Mouse (Mus musculus) limb, embryonic 10.5 days (tissue): ENCODE results near the gene Atp9a. TPM values are rescaled to one million over a fixed set of nuclear protein-coding genes. Genes with fewer than 3 reads are reported as not detected.
"Not testable (repeated sequence)": the region's sequence is repeated elsewhere in the genome, so short reads cannot be mapped to it uniquely, and the experiment has no call there.

Source experiments
- DNase-seq: peaks from one replicate; pipeline ENCODE4 v3.0.0-alpha.2; 2017; ENCODE audit warnings: low spot score
- H3K27ac ChIP-seq: fragments of 300-500 bp; sonication (generic); 2 replicates; pipeline ENCODE4 v1.5.1; 2016; ENCODE audit warnings: mild to moderate bottlenecking
- H3K27me3 ChIP-seq: fragments of 300-500 bp; sonication (generic); 2 replicates; pipeline ENCODE4 v1.6.1; 2016; ENCODE audit warnings: low read depth, mild to moderate bottlenecking; ENCODE audit not compliant: poor library complexity, severe bottlenecking
- H3K36me3 ChIP-seq: fragments of 300-500 bp; sonication (generic); 2 replicates; pipeline ENCODE4 v1.6.1; 2016; ENCODE audit warnings: mild to moderate bottlenecking, moderate library complexity
- H3K4me1 ChIP-seq: fragments of 300-500 bp; sonication (generic); 2 replicates; pipeline ENCODE4 v1.6.1; 2016
- H3K4me3 ChIP-seq: fragments of 300-500 bp; sonication (generic); 2 replicates; pipeline ENCODE4 v1.5.1; 2016; ENCODE audit warnings: mild to moderate bottlenecking, moderate library complexity
- H3K9me3 ChIP-seq: fragments of 300-500 bp; sonication (generic); replicated peaks from 2 replicates; pipeline ENCODE4 v1.6.1; 2016; ENCODE audit warnings: mild to moderate bottlenecking
- WGBS: fragments of 180-500 bp; shearing (Covaris S2); methylation state at CpG from one replicate; pipeline ENCODE4 v1.1.7; 2016; 5-methylcytosine and 5-hydroxymethylcytosine counted together
- polyA plus RNA-seq: library from polyadenylated mRNA; unstranded; fragments of >200 nt; fragmentation: Nextera tagmentation; extraction: Ambion mirVana; gene quantifications from 2 replicates; pipeline ENCODE4 v1.2.1, GENCODE M21; 2016

The Atp9a gene
- polyA plus RNA-seq, 1 experiment from 2014 or later = 6.5 TPM

- peak overlapping the region; percentile 98; the same call in 1 of the 2 replicates for H3K27ac ChIP-seq
- H3K36me3 ChIP-seq = peaks cover 15% of the 10 kb centered on the region
- no peak for DNase-seq
- peak overlapping the region; percentile 76 for H3K4me3 ChIP-seq
- peaks cover 17% of the 10 kb centered on the region for H3K27me3 ChIP-seq
- H3K4me1 ChIP-seq = peaks cover 52% of the 10 kb centered on the region
- no peaks in the 10 kb centered on the region for H3K9me3 ChIP-seq
- 2% methylated on average over 9 of the region's 9 CpGs for WGBS
Observed at GRCm38 (mm10) chr2:168764460-168764867, 22.3 kb upstream of the Atp9a start.

DNA sequence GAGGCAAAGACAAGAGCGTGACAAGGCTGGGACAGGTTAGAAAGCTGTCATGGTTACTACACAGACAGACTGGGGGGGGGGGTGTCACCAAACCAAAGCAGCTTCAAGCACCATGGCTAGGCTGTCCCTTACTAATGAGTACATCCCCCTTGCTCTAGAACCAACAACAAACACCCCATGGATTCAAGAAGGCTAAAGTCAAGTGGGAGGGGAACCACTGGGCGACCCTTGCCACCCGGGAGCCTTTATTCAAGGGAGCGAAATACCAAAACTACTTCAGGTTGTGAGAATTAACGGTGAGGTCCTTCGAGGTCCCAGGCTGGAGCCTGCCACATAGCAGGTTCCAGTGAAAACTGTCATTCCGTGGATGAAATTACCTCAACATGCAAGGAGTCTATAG, 21.6 kb upstream of the Atp9a start:
- no peak for DNase-seq
- H3K27me3 ChIP-seq = peaks cover 12% of the 10 kb centered on the region
- H3K27ac ChIP-seq = peak overlapping the region; percentile 25; the same call in 1 of the 2 replicates

GRCm38 (mm10) chr2:168762411-168762815, 20.2 kb upstream of the Atp9a start:
- WGBS = 5% methylated on average over 12 of the region's 12 CpGs
- DNase-seq = no peak
- H3K4me3 ChIP-seq = peak overlapping the region; percentile 20
- H3K36me3 ChIP-seq = peaks cover 30% of the 10 kb centered on the region
- no peaks in the 10 kb centered on the region for H3K27me3 ChIP-seq
- peaks cover 44% of the 10 kb centered on the region for H3K4me1 ChIP-seq
- H3K9me3 ChIP-seq = no peaks in the 10 kb centered on the region
- H3K27ac ChIP-seq = peak overlapping the region; percentile 11; the same call in 1 of the 2 replicates

More for the DNA sequence above, 21.6 kb upstream of the Atp9a start:
- no peaks in the 10 kb centered on the region for H3K9me3 ChIP-seq
- peaks cover 18% of the 10 kb centered on the region for H3K36me3 ChIP-seq
- H3K4me3 ChIP-seq = peak overlapping the region; percentile 76
- H3K4me1 ChIP-seq = peaks cover 54% of the 10 kb centered on the region
- 7% methylated on average over 7 of the region's 7 CpGs for WGBS

GRCm38 (mm10) chr2:168761954-168762353, 19.7 kb upstream of the Atp9a start:
- H3K4me3 ChIP-seq = peak overlapping the region; percentile 20
- DNase-seq = no peak
- no peaks in the 10 kb centered on the region for H3K27me3 ChIP-seq
- H3K27ac ChIP-seq = peak overlapping the region; percentile 11; the same call in 1 of the 2 replicates
- H3K36me3 ChIP-seq = peaks cover 34% of the 10 kb centered on the region
- 26% methylated on average over 4 of the region's 4 CpGs for WGBS
- no peaks in the 10 kb centered on the region for H3K9me3 ChIP-seq
- H3K4me1 ChIP-seq = peaks cover 43% of the 10 kb centered on the region

DNA sequence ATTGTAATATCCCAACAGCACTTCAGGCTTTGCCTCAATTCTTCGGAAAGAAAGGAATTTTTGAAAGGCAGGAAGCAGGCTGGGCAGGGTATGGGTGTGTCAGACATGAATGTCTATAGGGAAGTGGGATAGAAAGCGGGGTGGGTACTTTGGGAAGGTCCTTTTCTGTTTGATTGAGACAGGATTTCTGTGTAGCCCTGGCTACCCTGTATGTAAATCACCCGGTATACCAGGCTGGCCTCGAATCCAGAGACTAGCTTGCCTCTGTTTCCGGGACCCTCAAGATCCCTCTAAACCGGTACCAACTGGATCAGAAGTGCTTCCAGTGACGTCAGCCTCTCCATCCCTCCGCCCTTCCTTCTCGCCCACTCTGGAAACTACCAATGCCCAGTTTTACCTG, 18.9 kb upstream of the Atp9a start:
- 88% methylated on average over 9 of the region's 9 CpGs for WGBS

DNA sequence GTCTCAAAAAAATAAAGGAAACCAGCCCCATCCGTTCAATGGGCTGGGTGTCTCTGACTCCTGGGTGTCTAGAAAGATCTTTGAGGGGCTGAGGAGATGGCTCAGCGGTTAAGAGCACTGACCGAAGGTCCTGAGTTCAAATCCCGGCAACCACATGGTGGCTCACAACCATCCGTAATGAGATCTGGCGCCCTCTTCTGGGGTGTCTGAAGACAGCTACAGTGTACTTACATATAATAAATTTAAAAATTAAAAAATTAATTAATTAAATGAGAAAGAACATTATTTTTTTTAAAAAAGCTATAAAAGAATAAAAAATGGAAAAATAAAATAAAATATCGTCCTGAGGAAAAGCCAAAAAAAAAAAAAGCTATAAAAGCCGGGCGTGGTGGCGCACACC, 2.2 kb upstream of the Atp9a start:
- 90% methylated on average over 10 of the region's 10 CpGs for WGBS
- H3K4me3 ChIP-seq, DNase-seq, H3K27ac ChIP-seq, H3K9me3 ChIP-seq, H3K27me3 ChIP-seq: not testable (repeated sequence)
- Histone ChIP-seq H3K36me3 (peaks cover 27% of the 10 kb centered on the region), H3K4me1 (peaks cover 13% of the 10 kb centered on the region)

More for the DNA sequence above, 18.9 kb upstream of the Atp9a start:
- H3K27me3 ChIP-seq = no peaks in the 10 kb centered on the region
- no peak for DNase-seq
- H3K4me1 ChIP-seq = peaks cover 38% of the 10 kb centered on the region
- no peak overlapping the region for H3K27ac ChIP-seq
- H3K4me3 ChIP-seq = no peak overlapping the region
- H3K9me3 ChIP-seq = no peaks in the 10 kb centered on the region
- peaks cover 42% of the 10 kb centered on the region for H3K36me3 ChIP-seq

- Histone ChIP-seq H3K36me3 (peaks cover 10% of the 10 kb centered on the region), H3K27ac (no peak overlapping the region), H3K9me3 (no peaks in the 10 kb centered on the region), H3K4me1 (peaks cover 13% of the 10 kb centered on the region), H3K4me3 (peak overlapping the region; percentile 91; the same call in 1 of the 2 replicates), H3K27me3 (no peaks in the 10 kb centered on the region)
- 21% methylated on average over 7 of the region's 7 CpGs for WGBS
- peak; percentile 70 for DNase-seq
Observed at GRCm38 (mm10) chr2:168742649-168743048, 440 bp upstream of the Atp9a start.

- H3K27me3 ChIP-seq = no peaks in the 10 kb centered on the region
- H3K4me1 ChIP-seq = peaks cover 13% of the 10 kb centered on the region
- peak; percentile 81 for DNase-seq
- no peaks in the 10 kb centered on the region for H3K36me3 ChIP-seq
- peak overlapping the region; percentile 88 for H3K27ac ChIP-seq
- peak overlapping the region; percentile 91 for H3K4me3 ChIP-seq
- no peaks in the 10 kb centered on the region for H3K9me3 ChIP-seq
- 8% methylated on average over 105 of the region's 108 CpGs for WGBS
Observed at GRCm38 (mm10) chr2:168741273-168742058, 743 bp downstream of the Atp9a start.

DNA sequence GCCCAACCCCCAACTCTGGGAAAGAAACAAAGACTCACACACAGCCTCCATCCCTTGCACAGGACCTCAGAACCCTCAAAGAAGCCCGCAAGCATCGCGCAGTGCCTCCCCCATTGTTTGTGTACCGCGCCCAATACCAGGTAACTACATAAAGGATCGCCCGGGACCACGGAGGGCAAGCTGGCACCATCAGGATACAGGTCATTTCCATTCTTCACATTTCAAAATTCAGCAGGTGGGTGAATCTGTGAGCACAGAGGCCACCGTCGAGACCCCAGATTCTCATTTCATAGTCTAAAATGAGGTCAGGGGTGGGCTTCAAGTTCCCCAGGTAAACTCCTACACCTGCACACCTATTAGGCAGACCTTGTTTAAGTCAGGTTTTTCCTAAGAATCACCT, 1.7 kb downstream of the Atp9a start:
- Histone ChIP-seq H3K27ac (peak overlapping the region; percentile 88), H3K27me3 (no peaks in the 10 kb centered on the region), H3K9me3 (no peaks in the 10 kb centered on the region), H3K4me3 (peak overlapping the region; percentile 91), H3K36me3 (no peaks in the 10 kb centered on the region), H3K4me1 (peaks cover 13% of the 10 kb centered on the region)
- 87% methylated on average over 10 of the region's 10 CpGs for WGBS
- DNase-seq = no peak

GRCm38 (mm10) chr2:168738854-168739253, 3.4 kb downstream of the Atp9a start:
- no peaks in the 10 kb centered on the region for H3K9me3 ChIP-seq
- H3K4me1 ChIP-seq = peaks cover 18% of the 10 kb centered on the region
- DNase-seq = no peak
- H3K27me3 ChIP-seq = no peaks in the 10 kb centered on the region
- no peak overlapping the region for H3K4me3 ChIP-seq
- 88% methylated on average over 1 of the region's 1 CpGs for WGBS
- H3K27ac ChIP-seq = no peak overlapping the region
- H3K36me3 ChIP-seq = no peaks in the 10 kb centered on the region

DNA sequence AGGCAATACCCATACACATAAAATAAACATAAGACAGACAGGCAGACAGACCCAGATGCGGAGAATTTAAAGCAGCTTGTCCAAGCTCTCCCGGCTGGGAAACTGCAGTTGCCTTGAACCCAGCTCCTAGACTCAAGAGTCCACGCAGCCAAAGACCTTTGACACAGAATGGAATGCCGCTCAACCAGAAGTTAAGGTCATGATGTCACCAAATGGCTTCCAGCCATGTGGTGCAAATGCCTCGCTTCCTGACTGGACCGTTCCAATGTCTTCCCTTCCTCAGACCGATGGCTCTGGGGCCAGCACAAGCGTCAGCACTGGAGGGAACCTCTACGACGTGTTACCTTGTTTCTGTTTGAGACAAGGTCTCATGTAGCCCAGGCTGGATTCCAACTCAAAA, 4.3 kb downstream of the Atp9a start:
- Histone ChIP-seq H3K27me3 (no peaks in the 10 kb centered on the region), H3K9me3 (no peaks in the 10 kb centered on the region), H3K36me3 (no peaks in the 10 kb centered on the region), H3K27ac (no peak overlapping the region), H3K4me3 (no peak overlapping the region), H3K4me1 (peaks cover 20% of the 10 kb centered on the region)
- WGBS = 83% methylated on average over 10 of the region's 10 CpGs
- no peak for DNase-seq

- Histone ChIP-seq H3K27ac (no peak overlapping the region), H3K27me3 (no peaks in the 10 kb centered on the region), H3K9me3 (no peaks in the 10 kb centered on the region), H3K4me3 (no peak overlapping the region), H3K36me3 (no peaks in the 10 kb centered on the region), H3K4me1 (peaks cover 28% of the 10 kb centered on the region)
- 65% methylated on average over 11 of the region's 11 CpGs for WGBS
- no peak for DNase-seq
Observed at GRCm38 (mm10) chr2:168734023-168734422, 8.2 kb downstream of the Atp9a start.

DNA sequence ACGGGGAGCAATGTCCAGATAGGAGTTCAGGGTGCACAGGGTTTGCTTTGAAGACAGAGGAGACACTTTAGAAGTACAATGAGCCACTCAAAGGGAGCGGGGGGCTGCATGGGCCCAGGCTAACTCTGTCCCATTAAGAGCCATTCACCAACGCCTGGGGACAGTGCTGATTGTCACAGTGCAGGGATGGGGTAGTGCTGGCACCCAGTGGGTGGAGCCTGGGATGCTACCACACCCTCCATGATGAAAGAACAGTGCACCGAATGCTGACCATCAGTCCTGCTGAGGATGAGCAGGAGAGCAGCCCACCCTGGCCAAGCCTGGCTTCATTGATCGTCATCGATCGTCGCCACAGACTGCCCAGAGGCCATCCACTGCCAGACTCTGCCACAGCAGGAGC, 11.0 kb downstream of the Atp9a start:
- H3K4me1 ChIP-seq = peaks cover 37% of the 10 kb centered on the region
- H3K27ac ChIP-seq = no peak overlapping the region
- H3K27me3 ChIP-seq = no peaks in the 10 kb centered on the region
- DNase-seq = no peak
- H3K36me3 ChIP-seq = no peaks in the 10 kb centered on the region
- H3K9me3 ChIP-seq = no peaks in the 10 kb centered on the region
- WGBS = 76% methylated on average over 8 of the region's 8 CpGs
- no peak overlapping the region for H3K4me3 ChIP-seq
